Mouse (Mus musculus) liver, postnatal 0 days (tissue): Measurements from ENCODE around the gene Snta1.

Experiments
- CTCF ChIP-seq: sonication (generic); IDR thresholded peaks from 2 replicates; pipeline ENCODE4 v1.5.1; 2016; ENCODE audit warnings: antibody characterized with exemption, low read depth
- EP300 ChIP-seq: IDR thresholded peaks from 2 replicates; pipeline ENCODE4 v1.6.1; 2016; ENCODE audit warnings: antibody characterized with exemption, low read depth, mild to moderate bottlenecking

GRCm38 (mm10) chr2:154434690-154435089 lies 26.8 kb upstream of the Snta1 start:
- TF ChIP-seq CTCF (no peak), EP300 (no peak)
